Mouse (Mus musculus): Measurements from ENCODE around the gene Ndufa12. TPM values are rescaled to one million over a fixed set of nuclear protein-coding genes. Genes with fewer than 3 reads are reported as not detected.

Ndufa12 gene
- polyA plus RNA-seq, 1 experiment = 97.1 TPM

GRCm38 (mm10) chr10:94225026-94225750, 26.7 kb downstream of the Ndufa12 start:
- Histone ChIP-seq H3K4me1 (ENCODE audit: control insufficient read depth, insufficient read depth, low read length) (no peaks in the 10 kb centered on the region), H3K27ac (ENCODE audit: insufficient read depth, low read depth, low read length) (no peak overlapping the region), H3K4me3 (ENCODE audit: insufficient read depth, low read length) (no peak overlapping the region)
- TF ChIP-seq CTCF (IDR thresholded peaks at IDR 0.05; ENCODE audit: low read depth, low read length) = no peak
- TF ChIP-seq POLR2A (IDR thresholded peaks at IDR 0.05; ENCODE audit: borderline replicate concordance, low read depth, low read length) = no peak

DNA sequence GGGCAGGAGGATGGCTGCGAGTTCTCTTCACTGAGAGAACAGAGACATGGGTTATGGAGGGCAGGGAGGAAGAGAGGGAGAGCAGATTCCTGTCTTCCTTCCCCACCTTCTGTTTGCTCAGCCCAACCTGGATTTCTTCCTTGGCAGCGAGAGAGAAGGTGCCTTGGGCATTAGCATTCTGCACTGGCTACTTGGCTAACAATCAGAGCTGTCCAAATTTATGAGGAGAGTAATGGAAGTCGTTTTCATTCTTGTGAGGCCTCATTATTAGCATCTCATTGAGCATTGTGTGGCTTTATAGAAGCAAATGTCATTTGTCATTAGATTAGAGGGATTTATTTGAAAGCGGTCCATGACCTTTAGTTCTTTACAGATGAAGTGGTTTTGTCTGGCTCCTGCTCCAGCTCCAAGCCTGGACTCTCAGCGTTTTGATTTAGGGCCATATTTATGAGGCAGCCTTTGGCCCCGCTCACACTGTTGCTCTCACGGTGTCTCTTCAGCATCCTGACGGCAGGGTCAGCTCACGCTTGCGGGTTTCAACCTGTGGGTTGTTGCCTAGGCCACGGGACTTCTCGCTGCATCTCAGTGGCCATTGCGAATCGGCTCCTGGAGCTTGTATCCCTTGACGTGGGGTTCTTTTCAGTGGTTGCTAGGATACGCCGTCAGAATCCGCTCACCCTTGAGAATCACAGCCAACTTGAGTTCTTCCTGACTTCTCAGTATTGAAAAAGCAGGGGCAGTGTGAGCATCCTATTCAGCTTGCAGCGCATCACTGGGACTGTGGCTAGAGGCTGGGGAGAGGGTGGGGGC, 31.9 kb downstream of the Ndufa12 start:
- TF ChIP-seq CTCF (IDR thresholded peaks at IDR 0.05; ENCODE audit: low read depth, low read length) = no peak
- TF ChIP-seq POLR2A (IDR thresholded peaks at IDR 0.05; ENCODE audit: borderline replicate concordance, low read depth, low read length) = no peak
- no peak overlapping the region for H3K4me3 ChIP-seq (ENCODE audit: insufficient read depth, low read length)

GRCm38 (mm10) chr10:94231025-94231424, 32.5 kb downstream of the Ndufa12 start:
- no peak for TF ChIP-seq POLR2A (IDR thresholded peaks at IDR 0.05; ENCODE audit: borderline replicate concordance, low read depth, low read length)
- no peak for TF ChIP-seq CTCF (IDR thresholded peaks at IDR 0.05; ENCODE audit: low read depth, low read length)
- H3K4me3 ChIP-seq (ENCODE audit: insufficient read depth, low read length) = no peak overlapping the region
- no peaks in the 10 kb centered on the region for H3K4me1 ChIP-seq (ENCODE audit: control insufficient read depth, insufficient read depth, low read length)
- H3K27ac ChIP-seq (ENCODE audit: insufficient read depth, low read depth, low read length) = no peak overlapping the region

More for the DNA sequence above, 31.9 kb downstream of the Ndufa12 start:
- no peak overlapping the region for H3K27ac ChIP-seq (ENCODE audit: insufficient read depth, low read depth, low read length)
- no peaks in the 10 kb centered on the region for H3K4me1 ChIP-seq (ENCODE audit: control insufficient read depth, insufficient read depth, low read length)

- TF ChIP-seq POLR2A (IDR thresholded peaks at IDR 0.05; ENCODE audit: borderline replicate concordance, low read depth, low read length) (no peak), CTCF (IDR thresholded peaks at IDR 0.05; ENCODE audit: low read depth, low read length) (no peak)
- no peaks in the 10 kb centered on the region for H3K4me1 ChIP-seq (ENCODE audit: control insufficient read depth, insufficient read depth, low read length)
- H3K27ac ChIP-seq (ENCODE audit: insufficient read depth, low read depth, low read length) = no peak overlapping the region
- H3K4me3 ChIP-seq (ENCODE audit: insufficient read depth, low read length) = no peak overlapping the region
These were observed 36.7 kb downstream of the Ndufa12 start for GRCm38 (mm10) chr10:94235200-94235599.

DNA sequence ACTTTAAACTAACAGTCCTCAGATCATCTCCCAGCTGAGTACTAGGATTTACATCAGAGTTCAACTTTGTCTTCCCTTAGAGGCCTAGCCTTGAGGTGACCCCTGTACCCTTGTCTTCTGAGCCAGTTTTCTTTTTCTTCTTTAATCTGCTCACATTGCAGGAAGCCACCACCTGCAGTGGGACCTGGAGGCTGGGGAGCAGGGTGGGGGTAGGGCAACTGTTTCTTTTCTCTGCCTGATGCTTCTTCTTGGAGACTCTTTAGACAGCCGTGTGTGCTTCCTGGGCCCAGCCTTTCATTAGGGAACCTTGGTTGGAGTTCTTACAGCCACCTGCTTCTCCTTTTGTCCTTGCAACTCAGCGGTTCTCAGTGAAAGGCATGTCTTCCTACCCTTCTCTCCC, 42.8 kb downstream of the Ndufa12 start:
- no peak for TF ChIP-seq POLR2A (IDR thresholded peaks at IDR 0.05; ENCODE audit: borderline replicate concordance, low read depth, low read length)
- TF ChIP-seq CTCF (IDR thresholded peaks at IDR 0.05; ENCODE audit: low read depth, low read length) = no peak
- H3K4me1 ChIP-seq (ENCODE audit: control insufficient read depth, insufficient read depth, low read length) = no peaks in the 10 kb centered on the region
- no peak overlapping the region for H3K27ac ChIP-seq (ENCODE audit: insufficient read depth, low read depth, low read length)
- no peak overlapping the region for H3K4me3 ChIP-seq (ENCODE audit: insufficient read depth, low read length)

- TF ChIP-seq POLR2A (IDR thresholded peaks at IDR 0.05; ENCODE audit: borderline replicate concordance, low read depth, low read length) = no peak
- no peak for TF ChIP-seq CTCF (IDR thresholded peaks at IDR 0.05; ENCODE audit: low read depth, low read length)
- no peak overlapping the region for H3K4me3 ChIP-seq (ENCODE audit: insufficient read depth, low read length)
- H3K4me1 ChIP-seq (ENCODE audit: control insufficient read depth, insufficient read depth, low read length) = no peaks in the 10 kb centered on the region
- no peak overlapping the region for H3K27ac ChIP-seq (ENCODE audit: insufficient read depth, low read depth, low read length)
These were observed 49.3 kb downstream of the Ndufa12 start for GRCm38 (mm10) chr10:94247748-94248349.

DNA sequence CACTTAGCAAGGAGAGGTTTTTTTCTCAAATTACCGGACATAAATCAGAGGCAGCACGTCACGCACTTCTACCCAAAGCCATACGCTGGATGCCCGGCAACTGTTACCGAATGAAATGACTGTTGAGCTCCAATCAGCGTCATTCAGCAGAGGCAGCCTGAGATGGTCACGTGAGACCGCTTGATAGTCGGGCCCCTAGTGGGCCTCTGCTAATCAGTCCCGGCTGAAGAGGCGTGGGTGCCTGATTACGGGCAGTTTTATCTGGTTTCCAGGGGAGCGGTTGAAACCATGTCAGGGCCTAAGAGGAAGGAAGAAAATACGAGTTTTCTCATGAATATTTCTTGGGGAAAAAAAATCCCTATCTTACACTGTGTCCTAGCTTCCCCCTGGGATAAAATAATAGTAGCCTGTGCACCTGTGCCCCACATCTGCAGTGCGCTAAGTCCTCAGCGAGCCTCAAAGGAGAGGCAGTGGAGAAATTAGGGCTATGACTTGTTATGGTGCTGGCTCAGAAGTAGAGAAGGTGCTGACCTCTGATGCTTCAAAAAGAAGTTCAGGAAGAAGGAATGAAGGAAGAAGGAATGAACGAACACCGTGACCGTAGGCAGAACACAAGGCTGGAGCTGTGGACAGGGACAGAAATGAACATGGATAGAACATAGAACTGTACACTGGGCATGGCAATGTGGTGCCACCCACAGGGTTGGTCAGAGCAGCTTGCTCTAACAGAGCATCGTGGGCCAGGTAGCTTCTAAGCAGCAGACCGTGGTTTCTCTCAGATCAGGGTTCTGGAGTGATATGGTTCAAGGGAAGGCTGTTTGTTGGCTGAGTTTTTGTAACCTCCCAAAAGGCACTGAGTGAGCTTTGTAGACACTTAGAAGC, 51.3 kb downstream of the Ndufa12 start:
- TF ChIP-seq CTCF (IDR thresholded peaks at IDR 0.05; ENCODE audit: low read depth, low read length) = no peak
- TF ChIP-seq POLR2A (IDR thresholded peaks at IDR 0.05; ENCODE audit: borderline replicate concordance, low read depth, low read length) = no peak
- Histone ChIP-seq H3K4me3 (ENCODE audit: insufficient read depth, low read length) (no peak overlapping the region), H3K4me1 (ENCODE audit: control insufficient read depth, insufficient read depth, low read length) (no peaks in the 10 kb centered on the region), H3K27ac (ENCODE audit: insufficient read depth, low read depth, low read length) (no peak overlapping the region)

GRCm38 (mm10) chr10:94253260-94253807, 54.8 kb downstream of the Ndufa12 start:
- no peak overlapping the region for H3K27ac ChIP-seq (ENCODE audit: insufficient read depth, low read depth, low read length)
- H3K4me3 ChIP-seq (ENCODE audit: insufficient read depth, low read length) = no peak overlapping the region
- TF ChIP-seq CTCF (IDR thresholded peaks at IDR 0.05; ENCODE audit: low read depth, low read length) = no peak
- no peak for TF ChIP-seq POLR2A (IDR thresholded peaks at IDR 0.05; ENCODE audit: borderline replicate concordance, low read depth, low read length)
- H3K4me1 ChIP-seq (ENCODE audit: control insufficient read depth, insufficient read depth, low read length) = no peaks in the 10 kb centered on the region

DNA sequence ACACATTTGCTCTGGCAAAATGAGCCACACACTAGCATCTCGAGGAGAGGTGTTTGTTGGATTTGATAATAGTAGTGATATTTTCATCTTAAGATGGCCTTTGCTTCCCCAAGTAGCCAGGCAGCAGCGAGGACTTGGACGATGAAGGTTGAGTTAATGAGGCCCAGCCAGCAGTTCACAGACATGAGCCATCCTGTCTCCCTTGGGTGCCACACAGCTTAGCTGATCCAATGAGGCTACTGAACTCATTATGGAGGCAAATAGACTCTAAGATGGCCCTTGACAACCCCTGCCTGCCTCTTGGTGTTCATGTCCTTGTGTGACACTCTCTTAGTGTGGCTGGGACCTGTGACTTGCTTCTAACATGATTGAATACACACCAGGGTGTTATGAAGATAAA, 56.2 kb downstream of the Ndufa12 start:
- no peak overlapping the region for H3K27ac ChIP-seq (ENCODE audit: insufficient read depth, low read depth, low read length)
- TF ChIP-seq POLR2A (IDR thresholded peaks at IDR 0.05; ENCODE audit: borderline replicate concordance, low read depth, low read length) (no peak), CTCF (IDR thresholded peaks at IDR 0.05; ENCODE audit: low read depth, low read length) (no peak)
- H3K4me1 ChIP-seq (ENCODE audit: control insufficient read depth, insufficient read depth, low read length) = no peaks in the 10 kb centered on the region
- H3K4me3 ChIP-seq (ENCODE audit: insufficient read depth, low read length) = no peak overlapping the region
